Mouse (Mus musculus) adrenal gland, postnatal 10 days (tissue): ENCODE results near the gene Gm6803. TPM values are rescaled to one million over a fixed set of nuclear protein-coding genes. Genes with fewer than 3 reads are reported as not detected.
"Not testable (repeated sequence)": the region's sequence is repeated elsewhere in the genome, so short reads cannot be mapped to it uniquely, and the experiment has no call there.

Source experiments
- DNase-seq: peaks from one replicate; pipeline ENCODE4 v3.0.0; 2021; ENCODE audit warnings: mixed read lengths
- long read RNA-seq, 2 experiments: library from polyadenylated mRNA; stranded (forward); transcript quantifications; one replicate each; pipeline ENCODE4 v2.0.0; 2021
- total RNA-seq, 2 experiments: library from RNA; stranded (reverse); gene quantifications; 2 replicates each; pipeline ENCODE4 v1.2.3; 2021

Gene Gm6803
- total RNA-seq = not detected
- long read RNA-seq, experiment 1 = 0 reads
- long read RNA-seq, experiment 2 = 0 reads

DNA sequence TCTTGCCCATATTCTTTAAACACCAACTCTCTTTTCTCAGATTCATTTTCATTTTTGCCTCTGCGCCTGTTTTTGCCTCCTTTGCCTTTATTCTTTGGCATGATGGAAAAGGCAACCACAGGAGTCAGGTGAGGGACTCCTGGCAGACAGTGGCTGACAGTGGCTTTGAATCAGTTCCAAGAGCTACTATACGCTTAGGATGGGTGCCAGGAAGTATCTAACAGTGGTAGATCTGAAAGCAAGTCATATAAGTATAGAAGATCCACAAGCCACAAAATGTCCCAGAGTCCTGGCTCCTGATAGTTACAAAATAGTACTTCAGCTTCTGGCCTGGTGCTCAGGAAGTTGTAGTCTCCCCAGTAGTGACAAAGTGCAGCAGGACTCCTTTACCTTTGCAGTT, at the start of gene Gm6803:
TSS of gene Gm6803 (minus strand) at position 101 of the 400 bp plus-strand sequence.
- DNase-seq = not testable (repeated sequence)

DNA sequence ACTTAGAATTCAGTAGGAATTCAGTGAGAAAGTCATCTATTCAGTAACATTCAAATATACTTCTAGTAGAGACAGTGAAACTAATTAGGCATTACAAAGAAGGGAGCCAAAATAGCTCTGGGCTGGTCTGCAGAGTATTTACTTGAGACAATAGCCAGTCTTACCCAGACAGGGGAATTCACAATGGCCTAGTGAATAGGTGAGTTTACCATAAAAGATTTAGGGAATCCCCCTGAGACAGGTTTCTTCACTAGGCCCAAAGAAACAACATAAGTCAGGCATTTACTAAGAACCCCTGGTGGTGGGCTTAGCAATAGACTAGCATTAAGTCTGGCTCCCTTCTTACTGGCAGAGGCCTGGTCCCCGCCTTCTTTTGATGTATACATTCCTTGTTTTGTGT, 26.7 kb upstream of the Gm6803 start:
- not testable (repeated sequence) for DNase-seq

DNA sequence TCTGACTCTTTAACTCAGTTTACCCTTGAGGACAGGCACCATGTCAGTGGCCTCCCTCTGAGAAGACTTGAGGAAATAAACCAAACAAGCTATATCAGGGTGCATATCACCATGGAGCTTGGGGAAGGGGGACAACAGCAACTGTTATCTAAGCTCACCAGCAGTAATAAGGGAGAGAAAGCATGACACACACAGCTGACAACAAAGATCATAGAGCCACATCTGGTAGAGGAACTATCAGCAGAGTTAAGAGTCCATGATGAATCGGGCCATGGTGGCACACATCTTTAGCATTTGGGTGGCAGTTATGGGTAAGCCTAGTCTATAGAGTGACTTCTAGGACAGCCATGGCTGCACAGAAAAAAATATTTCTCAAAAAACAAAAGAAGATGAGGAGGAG, 21.1 kb upstream of the Gm6803 start:
- DNase-seq = not testable (repeated sequence)

DNA sequence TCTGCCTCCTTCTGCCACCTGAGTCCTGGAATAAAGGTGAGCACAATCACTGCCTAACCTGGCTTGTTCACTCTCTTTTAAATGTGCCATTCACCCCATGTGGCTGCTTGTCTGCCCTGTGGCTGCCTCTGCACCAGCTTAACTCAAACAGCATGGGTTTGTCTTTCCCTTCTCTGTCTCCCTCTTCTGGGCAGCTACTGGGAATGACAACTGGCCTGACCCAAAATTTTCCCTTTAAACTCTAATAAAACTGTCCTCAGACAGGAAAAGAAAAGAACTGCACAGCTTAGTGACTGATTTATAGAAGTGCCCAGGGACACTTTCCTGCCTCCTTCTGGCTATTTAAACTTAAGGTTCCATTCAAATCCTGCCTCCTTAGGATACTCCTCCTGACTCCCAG, 20.5 kb upstream of the Gm6803 start:
- DNase-seq = not testable (repeated sequence)

DNA sequence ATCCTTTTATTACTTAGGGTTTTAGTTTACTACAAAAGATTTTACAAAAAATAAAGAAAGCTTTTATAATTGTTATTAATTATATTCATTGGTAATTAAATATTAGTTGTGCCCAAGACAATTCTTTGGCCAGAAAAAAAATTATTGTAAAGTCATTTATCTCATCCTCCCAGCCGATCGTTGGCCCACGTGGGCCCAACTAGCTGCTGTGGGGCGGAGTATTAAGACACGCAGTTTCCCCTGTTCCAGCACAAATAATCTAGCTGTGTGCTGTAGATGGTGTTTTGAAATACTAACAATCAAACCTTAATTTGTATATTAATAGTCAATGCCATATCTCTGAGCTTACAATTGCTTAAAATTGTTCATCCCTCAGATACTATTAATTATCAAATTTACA, 13.7 kb upstream of the Gm6803 start:
- DNase-seq = not testable (repeated sequence)

DNA sequence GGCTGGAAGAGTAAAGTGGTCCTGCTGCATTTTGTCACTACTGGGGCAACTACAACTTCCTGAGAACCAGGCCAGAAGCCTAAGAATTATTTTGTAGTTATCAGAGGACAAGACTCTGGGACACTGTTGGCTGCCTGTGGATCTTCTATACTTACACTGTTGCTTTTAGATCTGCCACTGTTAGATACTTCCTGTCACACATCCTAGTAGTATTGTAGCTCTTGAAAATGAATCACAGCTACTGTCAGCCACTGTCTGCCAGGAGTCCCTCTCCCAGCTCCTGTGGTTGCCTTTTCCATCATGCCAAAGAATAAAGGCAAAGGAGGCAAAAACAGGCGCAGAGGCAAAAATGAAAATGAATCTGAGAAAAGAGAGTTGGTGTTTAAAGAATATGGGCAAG, 8.1 kb upstream of the Gm6803 start, which contains the start of gene Gm2056:
TSS of gene Gm2056 (plus strand) at position 301 of the 400 bp plus-strand sequence.
- not testable (repeated sequence) for DNase-seq

DNA sequence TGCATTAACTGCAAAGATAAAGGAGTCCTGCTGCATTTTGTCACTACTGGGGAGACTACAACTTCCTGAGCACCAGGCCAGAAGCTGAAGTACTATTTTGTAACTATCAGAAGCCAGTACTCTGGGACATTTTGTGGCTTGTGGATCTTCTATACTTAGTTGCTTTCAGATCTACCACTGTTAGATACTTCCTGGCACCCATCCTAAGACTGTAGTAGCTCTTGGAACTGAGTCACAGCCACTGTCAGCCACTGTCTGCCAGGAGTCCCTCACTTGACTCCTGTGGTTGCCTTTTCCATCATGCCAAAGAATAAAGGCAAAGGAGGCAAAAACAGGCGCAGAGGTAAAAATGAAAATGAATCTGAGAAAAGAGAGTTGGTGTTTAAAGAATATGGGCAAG, 7.0 kb downstream of the Gm6803 start, which contains the start of gene Gm2075:
TSS of gene Gm2075 (plus strand) at position 301 of the 400 bp plus-strand sequence.
- not testable (repeated sequence) for DNase-seq

DNA sequence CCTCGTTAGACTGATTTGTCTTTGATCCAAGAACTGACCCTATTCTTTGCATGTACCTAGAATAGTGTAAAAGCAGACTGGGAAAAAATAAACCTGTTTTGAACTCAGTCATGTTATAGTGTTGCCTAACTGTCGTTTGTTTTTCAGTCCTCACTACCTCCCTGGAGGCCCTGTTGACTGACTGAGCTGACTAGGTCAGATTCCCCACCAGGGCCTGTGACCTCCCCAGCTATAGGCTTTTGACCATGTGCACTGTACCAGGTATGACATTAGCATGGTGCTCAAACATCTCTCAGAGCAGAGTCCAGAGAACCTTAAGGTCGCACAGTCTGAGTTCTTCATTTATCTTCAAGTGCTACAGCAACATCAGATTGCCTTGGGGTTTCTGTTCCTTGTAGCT, 14.5 kb downstream of the Gm6803 start:
- DNase-seq = not testable (repeated sequence)

DNA sequence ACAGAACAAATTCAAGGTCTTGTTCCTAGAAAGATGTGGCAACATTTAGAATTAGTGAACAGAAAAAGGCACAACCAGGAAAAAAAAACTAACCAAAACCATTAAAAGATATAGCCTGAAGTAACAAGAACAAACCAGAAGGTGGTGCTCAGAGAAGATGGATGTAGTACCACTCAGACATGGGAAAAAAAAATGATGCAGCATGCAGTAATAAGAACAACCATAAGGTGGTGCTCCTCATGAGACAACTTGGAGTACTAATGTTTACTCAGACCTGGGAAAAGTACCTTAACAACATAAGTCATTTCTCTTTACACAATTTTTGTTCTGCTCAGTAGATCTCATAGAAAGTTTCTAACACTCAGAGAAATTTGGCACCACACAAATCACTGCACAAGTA, 34.6 kb downstream of the Gm6803 start:
- DNase-seq = not testable (repeated sequence)

Other genes with a start within 250 kb of the Gm6803 start
- not detected for gene Gm21319, start 243.0 kb downstream of the Gm6803 start, total RNA-seq
- gene Gm21936, start 223.3 kb downstream of the Gm6803 start, total RNA-seq = not detected
- not detected for gene BB287469, start 202.2 kb downstream of the Gm6803 start, total RNA-seq
- gene Gm2001, start 176.4 kb downstream of the Gm6803 start, total RNA-seq = not detected
- gene Gm2016, start 144.7 kb downstream of the Gm6803 start, total RNA-seq = not detected
- gene Gm2022, start 123.4 kb downstream of the Gm6803 start, total RNA-seq = not detected
- gene Gm2035, start 98.9 kb downstream of the Gm6803 start, total RNA-seq = not detected
- gene Gm2042, start 64.7 kb downstream of the Gm6803 start, total RNA-seq = not detected
- not detected for gene Gm2075, start 6.9 kb downstream of the Gm6803 start, total RNA-seq
- not detected for gene Gm2056, start 8.2 kb upstream of the Gm6803 start, total RNA-seq
- gene Gm16368, start 64.9 kb upstream of the Gm6803 start, total RNA-seq = not detected
- not detected for gene Gm10436, start 163.3 kb upstream of the Gm6803 start, total RNA-seq
- gene Gm8332, start 231.3 kb upstream of the Gm6803 start, total RNA-seq = not detected